Mouse (Mus musculus): ENCODE results near the gene Tjap1.
A peak's percentile ranks its signal among the peaks of the same experiment; 100 is the strongest.

The Tjap1 gene

GRCm38 (mm10) chr17:46252571-46253451 lies 30.0 kb downstream of the Tjap1 start:
- DNase-seq = no peak

DNA sequence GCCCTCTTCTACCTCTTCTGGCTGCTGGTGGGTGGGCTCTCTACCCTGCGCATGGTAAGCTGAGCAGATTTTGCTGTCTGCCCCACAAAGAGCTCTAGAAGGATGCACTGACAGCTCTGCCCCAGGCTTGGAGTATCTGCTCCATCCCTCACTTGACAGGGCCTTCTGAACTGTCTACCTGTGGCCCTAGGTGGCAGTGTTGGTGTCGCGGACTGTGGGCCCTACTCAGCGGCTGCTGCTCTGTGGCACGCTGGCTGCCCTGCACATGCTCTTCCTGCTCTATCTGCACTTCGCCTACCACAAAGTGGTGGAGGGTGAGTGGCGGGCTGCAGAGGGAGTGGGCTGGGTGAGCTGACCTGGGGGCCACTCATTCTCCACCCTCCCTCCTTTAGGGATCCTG lies 31.7 kb downstream of the Tjap1 start:
- no peak for DNase-seq

DNA sequence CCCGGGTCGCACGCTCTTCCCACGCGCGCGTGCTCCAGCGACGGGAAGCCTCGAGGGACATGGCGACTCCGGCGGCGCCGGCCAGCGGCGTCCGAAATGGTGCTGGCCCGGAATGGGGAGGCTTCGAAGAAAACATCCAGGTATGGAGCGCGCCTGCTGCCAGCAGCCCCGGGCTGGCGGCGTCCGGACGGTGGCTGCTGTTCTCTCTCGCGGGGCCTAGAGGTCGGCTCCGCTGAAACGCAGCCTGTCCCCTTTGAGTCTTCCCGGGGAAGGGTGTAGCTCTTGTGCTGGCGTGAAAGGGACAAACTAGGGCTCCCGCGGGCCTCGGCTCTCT lies 34.7 kb downstream of the Tjap1 start:
- no peak for DNase-seq

GRCm38 (mm10) chr17:46247512-46248188 lies 35.2 kb downstream of the Tjap1 start, which contains the start of the genes Polr1c and Yipf3:
Gene Polr1c, minus strand, starts transcription at chr17:46248054.
Gene Yipf3, plus strand, starts transcription at chr17:46248080.
- DNase-seq = peak; percentile 97

GRCm38 (mm10) chr17:46244579-46244978 lies 38.2 kb downstream of the Tjap1 start:
- peak; percentile 69 for DNase-seq

DNA sequence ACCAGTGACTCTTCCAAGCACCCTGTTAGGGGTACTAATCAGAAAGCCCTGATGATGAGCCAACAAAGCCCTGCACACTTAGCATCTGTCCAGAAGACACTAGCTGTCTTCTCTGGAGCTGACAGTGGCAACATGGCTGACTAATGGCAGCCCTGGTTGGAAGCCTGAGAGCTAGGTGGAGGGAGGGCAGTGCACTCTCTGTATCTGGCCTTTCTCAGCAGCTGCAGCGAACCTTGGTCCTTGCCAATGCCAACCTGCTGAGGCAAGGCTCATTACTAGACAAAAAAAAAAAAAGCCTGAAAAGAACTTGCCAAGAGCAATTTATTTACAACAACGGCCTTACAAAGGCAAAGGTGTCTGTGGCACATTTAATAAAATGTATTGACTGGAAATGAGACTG lies 39.2 kb downstream of the Tjap1 start:
- DNase-seq = no peak

DNA sequence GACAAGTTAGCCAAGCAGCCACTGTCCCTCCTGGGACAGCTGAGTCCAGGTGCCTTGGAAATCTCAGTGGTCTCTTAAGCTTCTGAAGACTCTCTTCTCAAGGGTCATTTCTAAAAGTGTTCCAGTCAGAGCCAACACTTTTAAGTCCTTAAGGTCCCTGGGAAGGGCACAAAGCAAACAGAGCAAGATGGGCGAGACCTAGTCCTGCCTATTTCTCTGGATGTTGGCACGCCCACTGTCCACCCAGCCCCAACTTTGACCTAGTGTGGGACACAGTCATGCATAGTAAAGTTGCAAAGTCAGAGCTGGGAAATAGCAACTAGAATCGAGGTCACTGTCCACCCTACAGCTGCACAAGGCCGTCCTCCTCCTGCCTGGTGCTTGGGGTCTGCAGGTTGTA lies 39.8 kb downstream of the Tjap1 start:
- DNase-seq = peak; percentile 49

GRCm38 (mm10) chr17:46242274-46242673 lies 40.6 kb downstream of the Tjap1 start:
- DNase-seq = no peak

GRCm38 (mm10) chr17:46241471-46241870 lies 41.4 kb downstream of the Tjap1 start:
- DNase-seq = no peak

- DNase-seq = no peak
These were observed 43.2 kb downstream of the Tjap1 start for GRCm38 (mm10) chr17:46239516-46240114.

DNA sequence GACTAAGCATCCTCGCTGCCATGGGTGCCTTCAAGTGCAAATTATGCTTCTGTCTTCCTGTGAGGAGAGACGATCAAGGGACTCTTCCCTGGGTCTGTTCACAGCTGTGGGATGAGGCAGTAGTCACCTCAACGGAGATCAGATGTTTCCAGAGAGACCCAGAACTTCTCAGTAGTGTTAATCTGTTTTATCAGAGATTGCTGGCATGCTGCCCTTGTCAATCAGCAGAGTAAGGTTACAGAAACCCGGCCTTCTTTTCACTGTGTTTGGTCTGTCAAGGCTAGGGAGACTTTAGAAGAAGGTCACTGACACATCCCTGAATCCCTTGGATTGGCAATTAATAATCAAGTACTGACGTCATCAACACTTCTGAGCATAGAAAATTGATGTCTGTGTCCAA lies 45.3 kb downstream of the Tjap1 start:
- DNase-seq = no peak

- no peak for DNase-seq
These were observed 45.7 kb downstream of the Tjap1 start for GRCm38 (mm10) chr17:46237079-46237478.

DNA sequence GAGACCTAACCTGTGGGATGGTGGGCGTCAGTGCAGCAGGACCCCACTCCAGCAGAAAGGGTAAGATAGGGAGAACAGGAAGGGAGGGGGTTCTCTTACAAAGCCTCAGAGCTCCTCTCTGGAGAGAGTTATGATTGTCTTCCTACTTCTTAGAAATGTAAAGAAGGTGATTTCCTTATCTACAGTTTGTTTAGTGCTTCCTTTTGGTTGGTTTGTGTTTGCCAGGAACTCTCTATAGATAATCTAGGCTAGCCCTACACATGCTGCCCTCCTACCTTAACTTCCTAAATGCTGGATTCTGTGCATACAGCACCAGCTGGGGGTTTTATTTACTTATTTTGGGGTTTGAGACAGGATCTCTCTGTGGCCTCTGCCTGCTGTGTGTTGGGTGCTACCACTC lies 46.8 kb downstream of the Tjap1 start:
- no peak for DNase-seq

DNA sequence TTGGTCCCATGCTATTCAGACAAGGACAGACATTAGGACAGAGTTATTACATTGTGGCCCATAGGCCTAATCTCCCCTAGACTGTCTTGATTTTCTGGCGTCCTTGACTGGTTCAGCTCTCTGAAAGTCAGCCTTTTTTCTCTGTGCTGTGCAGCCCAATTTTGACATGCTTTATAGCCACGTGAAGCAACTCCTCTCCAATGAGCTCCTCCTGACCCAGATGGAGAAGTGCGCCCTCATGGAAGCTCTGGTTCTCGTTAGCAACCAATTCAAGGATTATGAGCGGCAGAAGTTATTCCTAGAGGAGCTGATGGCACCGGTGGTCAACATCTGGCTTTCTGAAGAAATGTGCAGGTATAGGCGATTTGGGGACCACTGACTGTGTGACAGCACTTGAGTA lies 55.2 kb downstream of the Tjap1 start:
- no peak for DNase-seq

- no peak for DNase-seq
These were observed 61.2 kb downstream of the Tjap1 start for GRCm38 (mm10) chr17:46221601-46222000.

DNA sequence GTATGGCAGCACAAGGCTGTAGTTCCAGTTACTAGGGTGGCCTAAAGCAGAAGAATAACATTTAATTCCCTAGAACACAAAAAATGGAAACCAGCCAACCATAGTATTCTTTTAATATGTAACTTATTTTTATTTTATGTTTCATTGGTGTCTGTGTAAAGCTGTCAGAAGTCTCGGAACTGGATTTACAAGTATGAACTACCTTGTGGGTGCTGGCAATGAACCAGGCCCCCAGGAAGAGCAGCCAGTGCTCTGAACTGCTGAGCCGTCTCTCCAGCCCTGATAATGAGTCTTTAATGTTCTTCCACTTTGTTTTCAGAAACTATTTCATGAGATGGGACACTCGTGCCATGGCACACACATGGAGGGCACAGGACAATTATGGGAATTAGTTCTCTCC lies 72.3 kb downstream of the Tjap1 start:
- DNase-seq = no peak
